Mouse (Mus musculus) brain, adult 2 months (tissue): ENCODE results near the gene Tubgcp2.

Experiments
- DNase-seq: peaks from one replicate; pipeline ENCODE4 v3.0.0; 2011; ENCODE audit warnings: low read depth, low spot score

The Tubgcp2 gene

DNA sequence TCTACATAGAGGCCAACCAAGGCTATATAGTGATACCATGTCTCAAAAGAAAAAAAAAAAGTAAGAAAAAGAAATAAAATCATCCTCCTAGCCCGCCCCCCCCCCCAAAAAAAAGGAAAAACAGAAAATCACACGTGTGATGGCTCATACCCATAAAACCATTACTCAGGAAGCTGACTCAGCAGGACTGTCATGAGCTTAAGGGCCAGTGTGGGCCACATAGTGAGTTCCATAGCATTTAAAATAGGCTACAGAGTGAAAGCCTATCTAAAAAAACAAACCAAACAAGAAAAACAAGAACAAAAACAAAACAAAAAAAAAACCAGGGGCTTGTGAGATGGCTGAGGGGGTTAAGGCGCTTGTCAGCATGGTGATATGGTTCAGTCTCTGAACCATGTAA, 55.7 kb downstream of the Tubgcp2 start:
- no peak for DNase-seq

GRCm38 (mm10) chr7:139979011-139979719, 57.3 kb downstream of the Tubgcp2 start:
- peak; percentile 53 for DNase-seq

DNA sequence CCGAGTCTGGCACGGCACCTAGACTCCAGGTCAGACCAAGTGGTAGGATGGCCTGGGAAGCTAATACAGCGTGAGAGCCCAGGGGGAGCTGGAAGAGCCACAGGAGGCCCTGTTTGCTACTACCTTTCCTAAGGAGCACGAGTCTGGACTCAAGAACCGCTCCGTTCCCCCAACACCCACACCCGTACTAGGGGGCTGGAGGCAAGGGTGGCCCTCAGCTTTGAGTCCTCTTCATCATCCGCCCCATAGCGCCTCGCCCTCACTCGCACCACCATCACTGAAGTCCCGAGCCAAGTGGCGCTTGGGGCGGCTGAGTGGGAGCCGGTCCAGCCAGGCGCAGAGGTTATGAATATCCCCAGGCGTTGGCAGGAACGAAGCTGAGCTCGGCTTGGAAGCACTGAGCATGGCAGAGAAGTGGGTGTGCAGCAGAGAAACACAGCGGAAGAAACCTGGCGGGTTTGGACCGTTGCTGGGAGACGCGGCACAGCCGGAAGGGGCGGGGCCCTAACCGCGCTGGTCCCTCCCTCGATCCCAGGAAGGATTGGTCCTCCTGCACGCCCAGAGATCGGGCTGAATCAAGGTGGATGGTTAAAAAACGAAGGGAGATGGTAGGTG, 58.1 kb downstream of the Tubgcp2 start, which contains the start of gene 6430531B16Rik:
TSS of gene 6430531B16Rik (minus strand) at position 478 of the 615 bp plus-strand sequence.
- DNase-seq: peak; percentile 96

DNA sequence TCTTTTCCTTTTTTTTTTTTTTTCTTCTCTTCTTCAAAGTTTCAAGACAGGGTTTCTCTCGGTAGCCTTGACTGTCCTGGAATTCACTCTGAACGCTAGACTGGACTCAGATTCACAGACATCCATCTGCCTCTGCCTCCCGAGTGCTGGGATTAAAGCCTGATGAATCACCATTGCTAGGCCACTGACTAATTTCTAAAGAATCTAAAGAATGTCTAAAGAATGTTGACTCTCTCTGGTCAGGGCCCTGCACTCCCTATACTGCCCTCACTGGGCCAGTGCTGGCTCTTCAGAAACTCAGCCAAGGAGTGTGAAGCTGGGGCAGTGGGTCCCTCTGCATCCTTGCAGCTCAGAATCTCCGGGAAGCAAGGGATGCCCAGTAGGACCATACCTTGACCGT, 61.0 kb downstream of the Tubgcp2 start:
- no peak for DNase-seq

- DNase-seq: no peak
Observed at GRCm38 (mm10) chr7:139974307-139974706, 62.2 kb downstream of the Tubgcp2 start.

GRCm38 (mm10) chr7:139972923-139973331, 63.5 kb downstream of the Tubgcp2 start:
- peak; percentile 43 for DNase-seq

- DNase-seq: peak; percentile 71
Observed at GRCm38 (mm10) chr7:139971436-139971835, 65.0 kb downstream of the Tubgcp2 start.

GRCm38 (mm10) chr7:139970979-139971378, 65.5 kb downstream of the Tubgcp2 start:
- no peak for DNase-seq

DNA sequence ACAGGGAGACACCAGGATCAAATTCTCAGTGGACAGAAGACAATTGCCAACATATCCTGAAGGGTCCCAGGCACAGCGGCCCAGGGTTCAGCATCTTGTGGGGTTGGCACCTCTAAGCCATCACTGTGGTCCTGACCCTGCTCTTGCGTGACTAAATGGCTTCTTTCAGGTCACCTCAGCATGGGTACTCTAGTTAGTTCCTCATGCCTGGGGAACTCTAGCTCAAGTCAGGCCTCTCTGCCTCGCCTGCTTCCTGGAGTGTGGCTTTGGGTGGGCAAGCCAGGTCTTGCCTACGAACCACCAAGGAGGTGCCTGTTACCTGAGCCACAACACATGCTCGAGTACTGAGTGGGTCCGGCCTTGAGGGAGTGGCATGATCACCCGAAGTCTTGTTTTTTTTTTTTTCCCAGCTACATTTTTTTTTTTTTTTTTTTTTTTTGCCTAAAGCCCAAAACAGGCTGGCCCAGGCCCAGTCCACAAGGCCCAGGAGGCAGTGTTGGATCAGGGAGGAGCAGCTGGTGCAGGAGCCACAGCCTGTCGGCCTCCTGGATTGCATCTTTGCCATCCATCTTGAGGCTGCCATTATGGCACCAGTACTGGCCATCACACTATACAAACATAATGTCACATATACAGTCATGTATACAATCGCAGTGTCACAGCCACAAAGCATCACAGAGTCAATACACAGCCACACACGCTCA, 66.1 kb downstream of the Tubgcp2 start:
- no peak for DNase-seq

DNA sequence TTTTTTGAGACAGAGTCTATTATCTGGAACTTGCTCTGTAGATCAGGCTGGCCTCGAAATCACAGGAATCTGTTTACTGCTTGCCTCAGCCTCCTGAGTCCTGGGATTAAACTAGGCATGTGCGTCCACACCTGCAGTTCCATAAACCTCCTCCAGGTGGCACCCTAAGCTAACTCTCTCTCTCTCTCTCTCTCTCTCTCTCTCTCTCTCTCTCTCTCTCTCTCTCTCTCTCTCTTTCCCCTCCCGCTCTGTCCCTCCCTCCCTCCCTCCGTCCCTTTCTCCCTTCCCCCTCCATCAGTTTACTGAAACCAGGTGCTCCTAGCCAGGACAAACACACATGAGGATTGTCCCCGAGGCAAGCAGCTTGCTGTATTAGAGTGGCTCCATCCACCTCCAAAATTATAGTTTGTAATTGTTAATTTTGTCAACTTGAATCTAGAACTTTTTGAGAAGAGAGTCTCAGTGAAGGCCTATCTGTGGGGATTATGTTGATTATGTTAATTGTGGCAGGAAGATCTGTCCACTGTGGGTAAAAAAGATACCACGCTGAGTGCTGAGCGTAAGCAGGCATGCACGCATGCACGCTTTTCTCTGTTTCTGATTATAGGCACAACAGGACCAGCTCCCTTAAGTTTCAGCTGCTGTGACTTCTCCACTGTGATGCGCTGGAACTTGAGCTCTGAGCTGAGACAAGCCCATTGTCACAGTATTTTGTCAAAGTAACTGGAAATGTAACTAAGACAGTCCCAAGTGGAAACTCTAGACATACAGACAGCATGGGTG, 66.9 kb downstream of the Tubgcp2 start:
- peak; percentile 93 for DNase-seq

DNA sequence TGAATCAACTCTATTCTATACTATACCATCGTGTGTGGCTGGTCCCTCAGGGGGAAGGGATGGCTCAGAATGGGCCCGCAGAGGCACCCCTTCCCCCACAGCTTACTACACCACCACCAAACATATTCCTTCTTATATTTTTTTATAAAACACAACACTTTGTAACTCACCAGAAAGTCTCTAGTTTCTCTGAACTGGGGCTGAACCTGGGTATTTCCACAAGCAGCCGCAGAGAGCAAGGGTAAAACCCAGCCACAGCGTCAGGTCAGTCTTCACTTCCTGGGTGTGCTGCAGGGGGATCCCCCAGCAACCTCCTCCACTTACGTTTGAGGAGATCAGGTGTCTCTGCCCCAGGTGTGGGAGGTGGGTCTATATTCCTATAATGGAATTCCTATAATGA, 68.0 kb downstream of the Tubgcp2 start:
- DNase-seq: no peak

- DNase-seq: no peak
Observed at GRCm38 (mm10) chr7:139967175-139967574, 69.3 kb downstream of the Tubgcp2 start.

- DNase-seq: no peak
Observed at GRCm38 (mm10) chr7:139963814-139964213, 72.7 kb downstream of the Tubgcp2 start.

DNA sequence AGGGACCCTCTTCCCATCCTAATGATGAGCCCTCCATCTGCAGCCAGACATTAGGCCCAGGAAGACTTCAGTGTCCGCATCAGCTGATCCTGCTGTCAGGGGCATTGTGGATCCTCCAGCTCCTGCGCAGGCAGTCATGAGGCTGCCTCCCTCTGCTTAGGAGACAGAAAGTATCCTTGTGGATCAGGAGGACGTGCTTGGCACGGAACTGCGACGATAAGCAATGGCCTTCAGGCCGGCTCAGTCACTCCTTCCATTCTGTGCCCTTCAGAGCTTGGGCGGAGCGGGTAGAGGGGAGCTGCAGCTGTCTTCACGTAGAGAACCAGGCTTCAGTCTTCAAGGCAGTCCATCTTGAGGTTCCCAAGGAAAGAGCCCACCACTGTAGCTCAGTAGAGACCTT, 75.3 kb downstream of the Tubgcp2 start:
- no peak for DNase-seq

DNA sequence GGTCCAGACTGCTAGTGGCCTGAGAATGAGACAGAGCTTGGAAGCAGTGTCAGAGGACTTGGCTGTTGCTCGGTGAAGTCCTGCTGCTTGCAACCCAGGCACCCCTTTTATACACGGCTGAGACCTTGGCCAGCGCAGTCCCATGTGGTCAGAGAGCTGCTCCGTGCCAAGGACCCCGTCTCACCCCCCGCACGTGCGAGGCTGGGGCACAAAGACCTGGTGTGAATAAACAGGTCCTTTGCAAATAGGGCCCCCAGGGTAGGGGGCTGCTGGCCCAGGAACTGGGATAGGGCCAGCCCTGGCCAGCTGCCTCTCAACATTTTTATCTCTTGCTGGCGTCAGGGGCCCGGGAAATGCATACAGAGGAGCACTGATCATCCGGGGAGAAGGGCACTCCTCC, 78.5 kb downstream of the Tubgcp2 start:
- no peak for DNase-seq

DNA sequence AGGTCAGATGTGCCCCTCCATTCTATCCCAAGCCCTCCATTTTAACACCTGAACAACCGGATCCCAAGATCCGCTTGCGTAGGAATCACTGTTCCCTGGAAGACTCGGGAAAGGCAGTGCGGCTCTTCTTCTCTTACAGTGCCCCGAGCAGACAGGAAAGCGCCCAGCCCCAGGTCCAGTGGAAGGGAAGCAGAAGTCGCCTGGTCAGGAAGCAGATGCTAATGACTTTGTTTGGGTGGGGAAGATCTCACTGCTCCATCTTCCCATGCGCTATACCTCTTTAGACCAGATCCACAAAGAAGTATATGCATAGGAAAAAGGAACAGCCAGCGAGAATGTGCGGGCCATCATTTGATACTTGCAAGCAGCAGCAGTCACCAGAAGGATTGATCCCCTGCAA, 79.0 kb downstream of the Tubgcp2 start:
- no peak for DNase-seq

GRCm38 (mm10) chr7:139956658-139957057, 79.8 kb downstream of the Tubgcp2 start:
- DNase-seq: no peak

- DNase-seq: no peak
Observed at GRCm38 (mm10) chr7:139955505-139955904, 81.0 kb downstream of the Tubgcp2 start.

DNA sequence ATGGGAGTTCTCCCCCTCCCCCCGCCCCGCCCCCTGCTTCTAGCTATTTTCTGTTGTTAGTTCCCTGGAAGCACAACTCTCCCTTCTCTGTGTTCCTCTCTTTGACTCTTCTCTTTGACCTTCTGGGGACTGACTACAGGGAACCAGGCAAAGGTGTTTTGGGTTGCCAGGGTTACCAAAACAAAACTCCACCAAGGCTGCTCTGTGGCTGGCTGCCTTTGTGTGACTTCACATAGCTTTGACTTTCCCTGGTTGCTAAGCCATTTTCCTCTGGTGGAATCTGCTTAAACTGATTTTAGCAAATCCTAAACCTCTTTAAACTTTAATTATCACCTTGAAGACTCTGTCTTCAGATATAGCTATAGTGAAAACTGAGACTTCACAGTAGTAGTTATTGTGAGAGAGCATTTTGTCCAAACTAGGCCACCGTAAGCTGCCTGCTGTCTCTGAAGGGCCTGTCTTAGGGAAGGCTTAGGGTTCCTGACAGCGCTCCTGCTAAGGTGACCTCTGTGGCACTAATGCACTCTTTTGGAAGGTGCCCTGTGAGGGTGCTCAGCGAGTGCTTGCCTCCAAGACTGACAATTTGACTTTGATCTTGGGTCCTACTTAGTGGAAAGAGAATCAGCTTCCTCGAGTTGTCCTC, 84.4 kb downstream of the Tubgcp2 start:
- no peak for DNase-seq

- DNase-seq: no peak
Observed at GRCm38 (mm10) chr7:139951079-139951478, 85.4 kb downstream of the Tubgcp2 start.

DNA sequence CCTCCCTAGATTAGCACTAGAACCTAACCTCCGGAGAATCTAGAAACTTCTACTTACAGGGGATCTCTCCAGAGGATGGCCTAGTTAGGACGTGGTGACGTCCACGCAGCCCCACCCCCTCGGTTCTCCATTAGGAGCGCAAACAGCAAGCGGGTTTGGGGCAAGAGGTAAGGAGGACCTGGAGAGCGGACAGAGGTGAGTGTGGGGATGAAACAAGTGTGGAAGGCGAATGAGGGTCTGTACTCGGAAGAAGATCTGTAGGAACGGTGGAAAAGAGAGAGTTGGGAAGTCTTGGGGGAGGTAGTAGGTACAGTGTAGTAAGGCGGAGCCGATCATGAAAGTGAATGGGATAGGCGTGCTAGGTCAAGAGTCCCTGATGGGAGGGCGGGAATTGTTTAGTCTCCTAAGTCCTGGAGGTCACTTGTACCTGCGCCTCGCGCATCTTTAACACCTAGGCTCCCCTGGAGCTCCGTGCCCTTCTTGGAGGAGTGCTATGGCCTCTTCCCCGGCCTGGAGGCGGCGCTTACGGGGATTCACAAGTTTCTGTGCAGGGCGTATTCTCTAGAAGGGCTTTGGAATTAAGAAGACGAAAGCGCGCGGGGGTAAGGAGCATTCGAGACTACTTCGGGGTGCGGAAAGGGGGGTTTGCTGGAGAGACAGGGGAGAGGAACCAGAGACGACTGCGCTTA, 86.0 kb downstream of the Tubgcp2 start:
- DNase-seq: peak; percentile 25
